Mouse (Mus musculus) heart, postnatal 0 days (tissue): ENCODE measurements around the gene Sytl2. TPM values are rescaled to one million over a fixed set of nuclear protein-coding genes. Genes with fewer than 3 reads are reported as not detected.
A peak's percentile ranks its signal among the peaks of the same experiment; 100 is the strongest.

Experiments
- ATAC-seq: fragments of 200-750 bp; cut with Nextera tagmentation; 2 replicates; pipeline ENCODE4 v1.8.0; 2017; ENCODE audit warnings: low read depth, moderate number of reproducible peaks, moderate library complexity; ENCODE audit not compliant: insufficient read depth
- DNase-seq: peaks from one replicate; pipeline ENCODE4 v3.0.0-alpha.2; 2016; ENCODE audit warnings: low spot score
- H3K27ac ChIP-seq: fragments of 300-500 bp; sonication (generic); 2 replicates; pipeline ENCODE4 v1.5.1; 2014; ENCODE audit warnings: low read depth, mild to moderate bottlenecking
- H3K27me3 ChIP-seq: fragments of 300-500 bp; sonication (generic); 2 replicates; pipeline ENCODE4 v1.6.1; 2014; ENCODE audit warnings: low read length, mixed read lengths; ENCODE audit not compliant: control insufficient read depth, insufficient read depth
- H3K36me3 ChIP-seq: fragments of 300-500 bp; sonication (generic); replicated peaks from 2 replicates; pipeline ENCODE4 v1.6.1; 2014; ENCODE audit warnings: low read length, mixed read lengths; ENCODE audit not compliant: control insufficient read depth, insufficient read depth
- H3K4me1 ChIP-seq: fragments of 300-500 bp; sonication (generic); 2 replicates; pipeline ENCODE4 v1.6.1; 2014; ENCODE audit warnings: antibody characterized with exemption; ENCODE audit not compliant: control insufficient read depth, insufficient read depth
- H3K4me2 ChIP-seq: fragments of 300-500 bp; sonication (generic); 2 replicates; pipeline ENCODE4 v1.6.1; 2014; ENCODE audit warnings: low read depth, mild to moderate bottlenecking, low read length, moderate library complexity
- H3K4me3 ChIP-seq: fragments of 300-500 bp; sonication (generic); 2 replicates; pipeline ENCODE4 v1.5.1; 2014; ENCODE audit warnings: low read depth, low read length
- H3K9ac ChIP-seq: fragments of 300-500 bp; sonication (generic); replicated peaks from 2 replicates; pipeline ENCODE4 v1.6.1; 2014; ENCODE audit warnings: low read depth, low read length, mixed read lengths
- H3K9me3 ChIP-seq: fragments of 300-500 bp; sonication (generic); replicated peaks from 2 replicates; pipeline ENCODE4 v1.6.1; 2016; ENCODE audit warnings: low read length; ENCODE audit not compliant: control insufficient read depth
- CTCF ChIP-seq: IDR thresholded peaks from 2 replicates; pipeline ENCODE4 v1.5.1; 2016; ENCODE audit warnings: antibody characterized with exemption, control low read depth, low read depth
- EP300 ChIP-seq: IDR thresholded peaks from 2 replicates; pipeline ENCODE4 v1.6.1; 2016; ENCODE audit warnings: antibody characterized with exemption, low read depth
- WGBS: fragments of 180-500 bp; shearing (Covaris S2); extraction: QIAGEN DNeasy Blood & Tissue Kit; methylation state at CpG from one replicate; pipeline ENCODE4 v1.1.7; 2014; 5-methylcytosine and 5-hydroxymethylcytosine counted together
- polyA plus RNA-seq: library from polyadenylated mRNA; unstranded; fragments of >200 nt; fragmentation: Nextera tagmentation; extraction: Ambion mirVana; gene quantifications from 2 replicates; pipeline ENCODE4 v1.2.1, GENCODE M21; 2015
- total RNA-seq: library from RNA; depleted of rRNA; stranded (reverse); fragments of >200 nt; gene quantifications from 2 replicates; pipeline ENCODE4 v1.2.3, GENCODE M21; 2014; ENCODE audit warnings: low replicate concordance

Gene Sytl2
- total and polyA plus RNA-seq, 2 experiments from 2014 or later: 7.0 to 8.7 TPM

GRCm38 (mm10) chr7:90395073-90395472 is 93.0 kb downstream of the Sytl2 start:
- H3K9me3 ChIP-seq: no peaks in the 10 kb centered on the region
- H3K4me1 ChIP-seq: peaks cover 14% of the 10 kb centered on the region; the same call in 1 of the 2 replicates
- H3K4me2 ChIP-seq: no peak overlapping the region
- no peak for DNase-seq
- H3K4me3 ChIP-seq: no peak overlapping the region
- H3K27me3 ChIP-seq: no peaks in the 10 kb centered on the region
- no peak overlapping the region for H3K9ac ChIP-seq
- no peak for ATAC-seq
- TF ChIP-seq EP300 (no peak), CTCF (no peak)
- no peak overlapping the region for H3K27ac ChIP-seq
- 25% methylated on average over 4 of the region's 4 CpGs for WGBS
- H3K36me3 ChIP-seq: no peaks in the 10 kb centered on the region

- Histone ChIP-seq H3K9ac (no peak overlapping the region), H3K27ac (0 out of 2 replicates have a peak overlapping the region, but pooled peaks have one; percentile 25), H3K9me3 (no peaks in the 10 kb centered on the region), H3K4me3 (0 out of 2 replicates have a peak overlapping the region, but pooled peaks have one; percentile 13), H3K36me3 (no peaks in the 10 kb centered on the region), H3K27me3 (no peaks in the 10 kb centered on the region), H3K4me1 (peaks cover 14% of the 10 kb centered on the region; the same call in 1 of the 2 replicates), H3K4me2 (peak overlapping the region; percentile 25; the same call in 1 of the 2 replicates)
- no peak for TF ChIP-seq EP300
- ATAC-seq: no peak
- 45% methylated on average over 5 of the region's 5 CpGs for WGBS
- no peak for DNase-seq
Measured at GRCm38 (mm10) chr7:90395928-90396327, 93.9 kb downstream of the Sytl2 start.

- no peak for ATAC-seq
- WGBS: 47% methylated on average over 3 of the region's 3 CpGs
- H3K4me3 ChIP-seq: no peak overlapping the region
Measured at GRCm38 (mm10) chr7:90409934-90410333, 107.9 kb downstream of the Sytl2 start.

GRCm38 (mm10) chr7:90426020-90427001 is 124.3 kb downstream of the Sytl2 start, which contains the start of gene Ccdc89:
Gene Ccdc89, plus strand, starts transcription at chr7:90426577.
- Histone ChIP-seq H3K36me3 (no peaks in the 10 kb centered on the region), H3K27me3 (no peaks in the 10 kb centered on the region), H3K4me3 (peak within 1 kb of the TSS; percentile 52), H3K9me3 (no peaks in the 10 kb centered on the region), H3K4me1 (peaks cover 5% of the 10 kb centered on the region), H3K4me2 (peak within 1 kb of the TSS; percentile 91), H3K9ac (peak within 1 kb of the TSS; percentile 33; the same call in 1 of the 2 replicates), H3K27ac (peak within 1 kb of the TSS; percentile 20; the same call in 1 of the 2 replicates)
- DNase-seq (peak; percentile 97), ATAC-seq (peak; percentile 100)
- TF ChIP-seq CTCF (no peak), EP300 (no peak)
- 19% methylated on average over 29 of the region's 29 CpGs for WGBS

More at GRCm38 (mm10) chr7:90409934-90410333, 107.9 kb downstream of the Sytl2 start:
- Histone ChIP-seq H3K4me2 (no peak overlapping the region), H3K36me3 (no peaks in the 10 kb centered on the region), H3K27me3 (no peaks in the 10 kb centered on the region), H3K4me1 (no peaks in the 10 kb centered on the region), H3K27ac (no peak overlapping the region), H3K9ac (no peak overlapping the region), H3K9me3 (no peaks in the 10 kb centered on the region)
- DNase-seq: peak; percentile 52
- TF ChIP-seq CTCF: peak; percentile 87
- no peak for TF ChIP-seq EP300

GRCm38 (mm10) chr7:90427006-90427405 is 125.0 kb downstream of the Sytl2 start:
- peak overlapping the region; percentile 91 for H3K4me2 ChIP-seq
- H3K4me1 ChIP-seq: peaks cover 5% of the 10 kb centered on the region
- no peaks in the 10 kb centered on the region for H3K36me3 ChIP-seq
- H3K4me3 ChIP-seq: peak overlapping the region; percentile 52
- peak overlapping the region; percentile 15; the same call in 1 of the 2 replicates for H3K9ac ChIP-seq
- no peak for TF ChIP-seq CTCF
- TF ChIP-seq EP300: no peak
- WGBS: 54% methylated on average over 9 of the region's 9 CpGs
- H3K9me3 ChIP-seq: no peaks in the 10 kb centered on the region
- ATAC-seq (no peak), DNase-seq (no peak)
- no peak overlapping the region for H3K27ac ChIP-seq
- H3K27me3 ChIP-seq: no peaks in the 10 kb centered on the region
